Mouse (Mus musculus) liver, embryonic 11.5 days (tissue): ENCODE measurements around the gene Rhd. TPM values are rescaled to one million over a fixed set of nuclear protein-coding genes. Genes with fewer than 3 reads are reported as not detected.
A peak's percentile ranks its signal among the peaks of the same experiment; 100 is the strongest.

Source experiments
- ATAC-seq: fragments of 200-750 bp; cut with Nextera tagmentation; replicated peaks from 2 replicates; pipeline ENCODE4 v1.8.0; 2017; ENCODE audit warnings: moderate number of reproducible peaks, mild to moderate bottlenecking, moderate TSS enrichment, moderate library complexity; ENCODE audit not compliant: low FRiP score
- DNase-seq: peaks from one replicate; pipeline ENCODE4 v3.0.0-alpha.2; 2017; ENCODE audit warnings: low spot score
- H3K27ac ChIP-seq: fragments of 300-500 bp; sonication (generic); 2 replicates; pipeline ENCODE4 v1.5.1; 2014; ENCODE audit warnings: mild to moderate bottlenecking, low read depth, low read length, control low read depth
- H3K27me3 ChIP-seq: fragments of 300-500 bp; sonication (generic); replicated peaks from 2 replicates; pipeline ENCODE4 v1.6.1; 2014; ENCODE audit warnings: low read length, mixed read lengths; ENCODE audit not compliant: control insufficient read depth, insufficient read depth
- H3K36me3 ChIP-seq: fragments of 300-500 bp; sonication (generic); 2 replicates; pipeline ENCODE4 v1.6.1; 2014; ENCODE audit warnings: mild to moderate bottlenecking, low read length, moderate library complexity, mixed read lengths; ENCODE audit not compliant: control insufficient read depth, insufficient read depth
- H3K4me1 ChIP-seq: fragments of 300-500 bp; sonication (generic); replicated peaks from 2 replicates; pipeline ENCODE4 v1.6.1; 2014; ENCODE audit warnings: low read length, mixed read lengths; ENCODE audit not compliant: control insufficient read depth, insufficient read depth
- H3K4me2 ChIP-seq: fragments of 300-500 bp; sonication (generic); 2 replicates; pipeline ENCODE4 v1.6.1; 2014; ENCODE audit warnings: mild to moderate bottlenecking, control low read depth, moderate library complexity
- H3K4me3 ChIP-seq: fragments of 300-500 bp; sonication (generic); 2 replicates; pipeline ENCODE4 v1.5.1; 2014; ENCODE audit warnings: low read depth, low read length, control low read depth
- H3K9ac ChIP-seq: fragments of 300-500 bp; sonication (generic); 2 replicates; pipeline ENCODE4 v1.6.1; 2014; ENCODE audit warnings: low read depth, low read length, control low read depth
- H3K9me3 ChIP-seq: fragments of 300-500 bp; sonication (generic); 2 replicates; pipeline ENCODE4 v1.6.1; 2016; ENCODE audit warnings: low read length, inconsistent platforms, mixed read lengths; ENCODE audit not compliant: control insufficient read depth
- WGBS: fragments of 180-500 bp; shearing (Covaris S2); extraction: QIAGEN DNeasy Blood & Tissue Kit; methylation state at CpG from one replicate; pipeline ENCODE4 v1.1.7; 2014; 5-methylcytosine and 5-hydroxymethylcytosine counted together
- polyA plus RNA-seq: library from polyadenylated mRNA; unstranded; fragments of >200 nt; fragmentation: Nextera tagmentation; extraction: Ambion mirVana; gene quantifications from 2 replicates; pipeline ENCODE4 v1.2.1, GENCODE M21; 2014

Rhd gene
- polyA plus RNA-seq, 1 experiment from 2014 or later, result 213 TPM

GRCm38 (mm10) chr4:134853259-134853636, 11.1 kb upstream of the Rhd start, which contains the start of gene Maco1:
Maco1 (minus strand) TSS chr4:134853345.
- no peaks in the 10 kb centered on the region for H3K9me3 ChIP-seq
- H3K9ac ChIP-seq, result peak within 1 kb of the TSS; percentile 98
- peaks cover 4% of the 10 kb centered on the region; the same call in 1 of the 2 replicates for H3K27me3 ChIP-seq
- ATAC-seq (peak; percentile 93), DNase-seq (peak; percentile 99)
- H3K36me3 ChIP-seq, result no peaks in the 10 kb centered on the region
- peak within 1 kb of the TSS; percentile 95 for H3K27ac ChIP-seq
- peak within 1 kb of the TSS; percentile 91 for H3K4me3 ChIP-seq
- H3K4me1 ChIP-seq, result peaks cover 23% of the 10 kb centered on the region
- H3K4me2 ChIP-seq, result peak within 1 kb of the TSS; percentile 93
- under 1% methylated on average over 38 of the region's 38 CpGs for WGBS

GRCm38 (mm10) chr4:134853637-134854485, 10.5 kb upstream of the Rhd start:
- ATAC-seq, result peak; percentile 91

GRCm38 (mm10) chr4:134855371-134855770, 9.0 kb upstream of the Rhd start:
- H3K9ac ChIP-seq, result 0 out of 2 replicates have a peak overlapping the region, but pooled peaks have one; percentile 9
- no peaks in the 10 kb centered on the region for H3K36me3 ChIP-seq

More at GRCm38 (mm10) chr4:134853637-134854485, 10.5 kb upstream of the Rhd start:
- H3K9me3 ChIP-seq, result no peaks in the 10 kb centered on the region
- H3K9ac ChIP-seq, result peak overlapping the region; percentile 98
- H3K36me3 ChIP-seq, result no peaks in the 10 kb centered on the region
- peak overlapping the region; percentile 91 for H3K4me3 ChIP-seq
- peak overlapping the region; percentile 95 for H3K27ac ChIP-seq
- peak; percentile 93 for DNase-seq
- H3K27me3 ChIP-seq, result peaks cover 4% of the 10 kb centered on the region; the same call in 1 of the 2 replicates
- under 1% methylated on average over 91 of the region's 91 CpGs for WGBS
- peak overlapping the region; percentile 93 for H3K4me2 ChIP-seq
- H3K4me1 ChIP-seq, result peaks cover 23% of the 10 kb centered on the region

GRCm38 (mm10) chr4:134856056-134856455, 8.3 kb upstream of the Rhd start:
- Histone ChIP-seq H3K4me2 (no peak overlapping the region), H3K27ac (no peak overlapping the region), H3K4me3 (no peak overlapping the region), H3K27me3 (peaks cover 4% of the 10 kb centered on the region; the same call in 1 of the 2 replicates), H3K4me1 (peaks cover 18% of the 10 kb centered on the region), H3K9me3 (no peaks in the 10 kb centered on the region), H3K9ac (0 out of 2 replicates have a peak overlapping the region, but pooled peaks have one; percentile 16), H3K36me3 (no peaks in the 10 kb centered on the region)
- ATAC-seq (no peak), DNase-seq (no peak)
- WGBS, result 51% methylated on average over 5 of the region's 5 CpGs

More at GRCm38 (mm10) chr4:134855371-134855770, 9.0 kb upstream of the Rhd start:
- Histone ChIP-seq H3K4me1 (peaks cover 23% of the 10 kb centered on the region), H3K27me3 (peaks cover 4% of the 10 kb centered on the region; the same call in 1 of the 2 replicates), H3K9me3 (no peaks in the 10 kb centered on the region), H3K4me3 (no peak overlapping the region), H3K27ac (no peak overlapping the region), H3K4me2 (no peak overlapping the region)
- no peak for ATAC-seq
- DNase-seq, result no peak
- 67% methylated on average over 3 of the region's 3 CpGs for WGBS

GRCm38 (mm10) chr4:134856501-134856900, 7.8 kb upstream of the Rhd start:
- ATAC-seq (no peak), DNase-seq (no peak)
- Histone ChIP-seq H3K36me3 (no peaks in the 10 kb centered on the region), H3K27me3 (peaks cover 4% of the 10 kb centered on the region; the same call in 1 of the 2 replicates), H3K9me3 (no peaks in the 10 kb centered on the region), H3K4me3 (no peak overlapping the region), H3K27ac (no peak overlapping the region), H3K4me1 (peaks cover 14% of the 10 kb centered on the region), H3K9ac (no peak overlapping the region), H3K4me2 (no peak overlapping the region)
- WGBS, result 45% methylated on average over 5 of the region's 5 CpGs

GRCm38 (mm10) chr4:134858494-134858893, 5.8 kb upstream of the Rhd start:
- Histone ChIP-seq H3K4me3 (no peak overlapping the region), H3K27me3 (peaks cover 4% of the 10 kb centered on the region; the same call in 1 of the 2 replicates), H3K27ac (no peak overlapping the region), H3K36me3 (no peaks in the 10 kb centered on the region), H3K9me3 (no peaks in the 10 kb centered on the region), H3K4me2 (no peak overlapping the region), H3K9ac (no peak overlapping the region), H3K4me1 (peaks cover 10% of the 10 kb centered on the region)
- 81% methylated on average over 4 of the region's 4 CpGs for WGBS
- ATAC-seq (no peak), DNase-seq (no peak)

- Histone ChIP-seq H3K4me1 (peaks cover 4% of the 10 kb centered on the region; the same call in 1 of the 2 replicates), H3K36me3 (no peaks in the 10 kb centered on the region), H3K4me2 (no peak overlapping the region), H3K9ac (no peak overlapping the region), H3K9me3 (no peaks in the 10 kb centered on the region), H3K27ac (no peak overlapping the region), H3K4me3 (no peak overlapping the region), H3K27me3 (no peaks in the 10 kb centered on the region)
- ATAC-seq (no peak), DNase-seq (no peak)
- WGBS, result 77% methylated on average over 6 of the region's 6 CpGs
Observed at GRCm38 (mm10) chr4:134861884-134862283, 2.5 kb upstream of the Rhd start.

- peak overlapping the region; percentile 65 for H3K27ac ChIP-seq
- H3K9me3 ChIP-seq, result no peaks in the 10 kb centered on the region
- WGBS, result 68% methylated on average over 7 of the region's 7 CpGs
- ATAC-seq, result no peak
- peak overlapping the region; percentile 60 for H3K9ac ChIP-seq
- no peaks in the 10 kb centered on the region for H3K36me3 ChIP-seq
- H3K4me3 ChIP-seq, result 0 out of 2 replicates have a peak overlapping the region, but pooled peaks have one; percentile 20
- H3K27me3 ChIP-seq, result no peaks in the 10 kb centered on the region
- H3K4me1 ChIP-seq, result peaks cover 12% of the 10 kb centered on the region
- H3K4me2 ChIP-seq, result peak overlapping the region; percentile 52
- no peak for DNase-seq
Observed at GRCm38 (mm10) chr4:134862996-134863395, 1.3 kb upstream of the Rhd start.
